Mouse (Mus musculus) midbrain, embryonic 15.5 days (tissue): Measurements from ENCODE around the gene Prcd. TPM values are rescaled to one million over a fixed set of nuclear protein-coding genes. Genes with fewer than 3 reads are reported as not detected.
A peak's percentile ranks its signal among the peaks of the same experiment; 100 is the strongest.

Experiments
- ATAC-seq: fragments of 200-750 bp; cut with Nextera tagmentation; replicated peaks from 2 replicates; pipeline ENCODE4 v1.8.0; 2017; ENCODE audit warnings: moderate TSS enrichment
- H3K27ac ChIP-seq: fragments of 300-500 bp; sonication (generic); 2 replicates; pipeline ENCODE4 v1.5.1; 2015; ENCODE audit warnings: mild to moderate bottlenecking, inconsistent platforms
- H3K27me3 ChIP-seq: fragments of 300-500 bp; sonication (generic); replicated peaks from 2 replicates; pipeline ENCODE4 v1.6.1; 2015; ENCODE audit warnings: inconsistent platforms
- H3K36me3 ChIP-seq: fragments of 300-500 bp; sonication (generic); replicated peaks from 2 replicates; pipeline ENCODE4 v1.6.1; 2015; ENCODE audit warnings: inconsistent platforms
- H3K4me1 ChIP-seq: fragments of 300-500 bp; sonication (generic); 2 replicates; pipeline ENCODE4 v1.6.1; 2015; ENCODE audit warnings: inconsistent platforms
- H3K4me2 ChIP-seq: fragments of 300-500 bp; sonication (generic); 2 replicates; pipeline ENCODE4 v1.6.1; 2015; ENCODE audit warnings: inconsistent platforms, mild to moderate bottlenecking, moderate library complexity
- H3K4me3 ChIP-seq: fragments of 300-500 bp; sonication (generic); 2 replicates; pipeline ENCODE4 v1.5.1; 2015; ENCODE audit warnings: mild to moderate bottlenecking, inconsistent platforms
- H3K9ac ChIP-seq: fragments of 300-500 bp; sonication (generic); 2 replicates; pipeline ENCODE4 v1.6.1; 2015; ENCODE audit warnings: mild to moderate bottlenecking, inconsistent platforms
- H3K9me3 ChIP-seq: fragments of 300-500 bp; sonication (generic); 2 replicates; pipeline ENCODE4 v1.6.1; 2016; ENCODE audit warnings: inconsistent platforms
- WGBS: fragments of 180-500 bp; shearing (Covaris S2); methylation state at CpG from one replicate; pipeline ENCODE4 v1.1.7; 2015; ENCODE audit warnings: mixed read lengths; 5-methylcytosine and 5-hydroxymethylcytosine counted together
- polyA plus RNA-seq: library from polyadenylated mRNA; unstranded; fragments of >200 nt; fragmentation: Nextera tagmentation; extraction: Ambion mirVana; gene quantifications from 2 replicates; pipeline ENCODE4 v1.2.1, GENCODE M21; 2015

Prcd gene
- polyA plus RNA-seq, 1 experiment from 2014 or later = 3.0 TPM

DNA sequence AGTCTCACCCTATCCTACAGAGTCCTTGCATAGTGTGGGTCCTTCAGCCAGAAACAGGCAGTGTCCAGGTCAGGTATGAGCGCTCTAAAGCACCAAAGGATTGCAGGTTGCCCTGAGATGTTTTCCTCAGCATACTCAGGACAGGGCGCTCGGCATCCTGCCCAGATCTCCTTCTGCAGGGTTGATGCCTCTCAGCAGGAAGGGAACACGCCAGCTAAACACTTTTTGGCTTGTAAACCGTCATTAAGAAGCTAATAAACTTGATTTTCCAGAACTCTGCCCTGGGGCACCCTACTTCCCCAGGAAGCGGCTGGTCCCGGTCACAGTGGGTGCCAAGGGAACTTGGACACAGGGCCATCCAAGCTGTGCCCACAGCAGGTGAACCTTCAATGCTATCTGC, 34.2 kb upstream of the Prcd start:
- no peaks in the 10 kb centered on the region for H3K9me3 ChIP-seq
- no peak overlapping the region for H3K4me2 ChIP-seq
- H3K27ac ChIP-seq = no peak overlapping the region
- peaks cover 6% of the 10 kb centered on the region for H3K4me1 ChIP-seq
- ATAC-seq = no peak
- H3K9ac ChIP-seq = no peak overlapping the region
- peaks cover 19% of the 10 kb centered on the region for H3K27me3 ChIP-seq
- no peak overlapping the region for H3K4me3 ChIP-seq
- WGBS = 89% methylated on average over 7 of the region's 7 CpGs
- H3K36me3 ChIP-seq = no peaks in the 10 kb centered on the region

DNA sequence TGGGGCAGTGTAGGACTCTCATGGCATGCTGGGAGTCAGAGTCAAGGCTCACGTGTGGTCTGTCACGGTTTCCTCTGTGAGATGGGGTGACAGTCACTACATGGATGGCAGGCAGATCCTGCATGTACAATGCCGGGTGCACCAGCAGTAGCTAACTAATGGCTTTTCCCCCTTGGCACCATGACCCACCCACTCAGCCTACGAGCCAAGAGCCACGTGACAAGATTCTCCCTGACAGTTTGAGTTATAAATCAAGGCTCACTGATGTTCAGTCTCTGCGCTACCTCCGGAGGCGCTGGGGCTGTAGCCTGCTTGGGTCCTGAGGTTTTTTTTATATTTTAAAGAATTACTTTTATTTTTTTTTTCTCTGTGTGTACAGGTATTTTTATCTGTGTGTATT, 33.8 kb upstream of the Prcd start:
- no peak overlapping the region for H3K4me2 ChIP-seq

DNA sequence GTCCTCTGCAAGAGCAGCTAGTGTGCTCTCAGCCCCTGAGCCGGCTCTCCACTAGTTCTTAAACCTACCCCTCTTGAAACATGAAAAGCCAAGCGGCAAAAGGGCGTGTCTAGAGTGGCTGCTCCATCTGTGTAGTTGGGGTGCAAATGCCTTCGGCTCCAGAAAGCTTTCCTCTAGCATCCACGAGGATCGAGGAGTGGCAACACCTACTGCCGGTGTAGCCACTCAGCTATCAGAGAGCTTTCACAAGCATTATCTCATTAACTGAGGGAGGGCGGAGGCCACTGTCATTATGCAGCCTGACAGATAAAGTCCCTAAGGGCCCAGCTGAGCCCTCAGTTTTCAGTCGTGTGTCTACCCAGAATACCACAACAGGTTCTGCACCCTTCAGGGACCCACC, 33.3 kb upstream of the Prcd start:
- Histone ChIP-seq H3K4me1 (peaks cover 11% of the 10 kb centered on the region), H3K9me3 (no peaks in the 10 kb centered on the region), H3K4me2 (no peak overlapping the region), H3K27me3 (peaks cover 28% of the 10 kb centered on the region), H3K9ac (no peak overlapping the region), H3K4me3 (no peak overlapping the region), H3K36me3 (no peaks in the 10 kb centered on the region), H3K27ac (no peak overlapping the region)
- no peak for ATAC-seq
- 32% methylated on average over 9 of the region's 9 CpGs for WGBS

More for the DNA sequence above, 33.8 kb upstream of the Prcd start:
- no peak overlapping the region for H3K27ac ChIP-seq
- WGBS = 79% methylated on average over 8 of the region's 8 CpGs
- no peaks in the 10 kb centered on the region for H3K36me3 ChIP-seq
- H3K9ac ChIP-seq = no peak overlapping the region
- peaks cover 10% of the 10 kb centered on the region for H3K4me1 ChIP-seq
- ATAC-seq = no peak
- peaks cover 23% of the 10 kb centered on the region for H3K27me3 ChIP-seq
- no peaks in the 10 kb centered on the region for H3K9me3 ChIP-seq
- H3K4me3 ChIP-seq = no peak overlapping the region

- no peak overlapping the region for H3K4me2 ChIP-seq
- peaks cover 33% of the 10 kb centered on the region for H3K27me3 ChIP-seq
- no peak overlapping the region for H3K4me3 ChIP-seq
- 77% methylated on average over 10 of the region's 10 CpGs for WGBS
- peaks cover 11% of the 10 kb centered on the region for H3K4me1 ChIP-seq
- no peak overlapping the region for H3K27ac ChIP-seq
- H3K9ac ChIP-seq = no peak overlapping the region
- ATAC-seq = no peak
- no peaks in the 10 kb centered on the region for H3K9me3 ChIP-seq
- H3K36me3 ChIP-seq = no peaks in the 10 kb centered on the region
These were observed 32.6 kb upstream of the Prcd start for GRCm38 (mm10) chr11:116620559-116621253.

DNA sequence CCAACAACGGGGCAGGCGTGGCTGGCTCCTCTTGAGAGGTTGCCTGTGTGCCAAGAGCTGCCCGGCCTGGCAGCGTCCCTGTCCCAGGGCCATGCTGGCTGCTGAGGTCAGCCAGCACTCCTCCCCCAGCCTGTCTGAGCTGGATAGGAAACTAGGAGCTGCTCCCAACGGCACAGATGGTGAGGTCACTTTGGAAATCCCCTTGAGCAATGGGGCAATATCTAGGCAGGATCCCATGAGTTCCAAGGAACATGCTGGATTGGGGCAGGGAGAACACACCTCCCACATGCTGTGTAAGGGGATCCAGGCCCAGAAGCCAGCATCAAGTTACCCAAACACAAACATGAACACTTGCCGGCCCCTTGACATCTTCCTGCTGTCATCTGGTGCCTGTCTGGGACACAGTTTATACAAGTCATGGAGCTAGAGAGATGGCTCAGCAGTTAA, 32.1 kb upstream of the Prcd start:
- H3K27ac ChIP-seq = no peak overlapping the region
- ATAC-seq = no peak
- no peak overlapping the region for H3K9ac ChIP-seq
- peaks cover 33% of the 10 kb centered on the region for H3K27me3 ChIP-seq
- WGBS = 62% methylated on average over 6 of the region's 6 CpGs
- H3K36me3 ChIP-seq = no peaks in the 10 kb centered on the region
- peaks cover 11% of the 10 kb centered on the region for H3K4me1 ChIP-seq
- no peak overlapping the region for H3K4me3 ChIP-seq
- H3K4me2 ChIP-seq = no peak overlapping the region
- H3K9me3 ChIP-seq = no peaks in the 10 kb centered on the region

GRCm38 (mm10) chr11:116623281-116624124, 29.8 kb upstream of the Prcd start:
- Histone ChIP-seq H3K36me3 (no peaks in the 10 kb centered on the region), H3K27ac (no peak overlapping the region), H3K27me3 (peaks cover 33% of the 10 kb centered on the region), H3K4me1 (peaks cover 11% of the 10 kb centered on the region), H3K4me2 (peak overlapping the region; percentile 72), H3K9ac (peak overlapping the region; percentile 36), H3K9me3 (no peaks in the 10 kb centered on the region), H3K4me3 (peak overlapping the region; percentile 46)
- WGBS = 6% methylated on average over 40 of the region's 40 CpGs
- no peak for ATAC-seq

DNA sequence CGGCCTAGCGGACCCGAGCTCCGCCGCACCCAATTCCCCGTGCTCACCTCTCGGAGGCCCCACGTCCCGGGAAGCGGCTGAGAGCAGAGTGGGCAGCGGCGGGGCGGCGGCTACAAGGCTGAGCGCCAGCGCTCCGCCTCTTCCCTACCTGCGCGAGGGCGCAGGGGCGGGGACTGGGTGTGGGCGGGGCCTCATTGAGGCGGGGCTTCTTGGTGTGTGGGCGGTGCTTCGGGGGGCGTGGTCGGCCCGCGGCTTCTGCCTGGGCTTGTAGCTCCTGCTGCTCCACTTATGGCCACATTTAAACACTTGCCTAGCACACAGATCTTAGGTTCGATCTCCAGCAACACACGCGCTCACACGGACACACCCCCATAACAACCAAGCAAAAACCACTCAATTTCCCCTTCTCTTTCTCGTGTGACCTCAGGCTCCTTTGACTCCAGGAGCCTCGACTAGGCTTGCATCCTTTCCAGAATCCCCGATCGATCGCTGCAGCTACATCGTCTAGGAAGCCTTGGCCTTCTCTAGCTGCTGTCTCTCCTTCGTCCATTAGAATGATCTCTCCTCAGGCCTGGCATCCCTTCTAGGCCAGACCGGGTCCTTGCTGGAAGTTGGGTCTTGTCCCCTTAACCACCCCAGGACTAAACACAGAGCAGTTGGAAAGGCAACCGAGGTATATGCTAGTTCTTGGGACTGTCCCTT, 29.1 kb upstream of the Prcd start:
- H3K36me3 ChIP-seq = no peaks in the 10 kb centered on the region
- H3K4me1 ChIP-seq = peaks cover 11% of the 10 kb centered on the region
- no peak overlapping the region for H3K27ac ChIP-seq
- WGBS = 12% methylated on average over 42 of the region's 42 CpGs
- no peaks in the 10 kb centered on the region for H3K9me3 ChIP-seq
- H3K4me2 ChIP-seq = peak overlapping the region; percentile 72
- ATAC-seq = no peak
- peaks cover 33% of the 10 kb centered on the region for H3K27me3 ChIP-seq
- peak overlapping the region; percentile 36 for H3K9ac ChIP-seq
- peak overlapping the region; percentile 46 for H3K4me3 ChIP-seq

DNA sequence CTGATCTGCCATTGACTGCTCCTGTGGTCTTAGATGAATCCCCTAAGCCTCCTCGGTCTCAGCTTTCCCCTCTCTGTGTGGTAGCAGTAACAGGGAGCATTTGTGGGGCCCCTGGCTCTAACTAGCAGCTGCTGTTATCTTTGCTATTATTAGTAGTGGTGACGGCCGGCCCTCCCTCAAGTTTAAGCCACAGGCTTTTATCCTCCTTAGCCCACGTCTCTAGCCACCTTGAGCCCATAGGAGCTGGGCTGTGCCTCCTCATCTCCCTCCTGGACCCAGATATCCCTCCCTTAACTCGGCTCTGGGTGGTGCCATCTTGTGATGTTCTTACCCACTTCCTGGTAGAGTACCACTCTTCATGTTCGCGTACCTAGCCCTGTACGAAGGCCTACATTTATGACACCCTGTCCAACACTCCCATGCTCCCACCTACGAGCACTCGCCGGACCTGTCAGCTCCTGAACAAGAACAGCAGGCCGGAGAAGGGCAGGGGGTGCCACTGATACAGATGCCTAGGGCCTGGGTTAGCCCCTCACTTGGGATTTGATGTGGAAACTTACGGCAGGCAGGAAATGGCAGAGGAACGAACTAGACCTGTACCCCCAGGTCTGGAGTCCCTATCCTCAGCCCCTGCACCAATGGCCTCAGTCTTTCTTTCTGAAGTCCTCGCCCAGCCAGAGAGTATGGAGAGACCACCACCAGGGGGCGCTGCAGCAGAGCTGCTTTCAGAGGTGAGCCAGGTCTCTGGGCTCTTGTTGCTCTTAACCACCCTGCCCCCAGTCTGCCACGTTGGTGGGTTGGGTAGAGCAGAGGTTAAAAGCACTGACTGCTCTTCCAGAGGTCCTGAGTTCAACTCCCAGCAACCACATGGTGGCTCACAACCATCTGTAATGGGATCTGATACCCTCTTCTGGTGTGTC, 28.0 kb upstream of the Prcd start:
- H3K27ac ChIP-seq = no peak overlapping the region
- no peak overlapping the region for H3K4me2 ChIP-seq
- peaks cover 33% of the 10 kb centered on the region for H3K27me3 ChIP-seq
- no peak overlapping the region for H3K9ac ChIP-seq
- H3K9me3 ChIP-seq = no peaks in the 10 kb centered on the region
- no peak for ATAC-seq
- H3K4me3 ChIP-seq = no peak overlapping the region
- H3K4me1 ChIP-seq = peaks cover 11% of the 10 kb centered on the region
- no peaks in the 10 kb centered on the region for H3K36me3 ChIP-seq
- 71% methylated on average over 17 of the region's 17 CpGs for WGBS

- Histone ChIP-seq H3K4me1 (peaks cover 11% of the 10 kb centered on the region), H3K4me2 (no peak within 1 kb of the TSS), H3K27me3 (peaks cover 33% of the 10 kb centered on the region), H3K36me3 (no peaks in the 10 kb centered on the region), H3K4me3 (no peak within 1 kb of the TSS), H3K9ac (no peak within 1 kb of the TSS), H3K9me3 (no peaks in the 10 kb centered on the region), H3K27ac (no peak within 1 kb of the TSS)
- WGBS = 72% methylated on average over 10 of the region's 10 CpGs
- no peak for ATAC-seq
These were observed 26.8 kb upstream of the Prcd start, which contains the start of gene Rhbdf2 for GRCm38 (mm10) chr11:116626299-116627071. Gene Rhbdf2 (minus strand): TSS chr11:116627019.

- WGBS = 36% methylated on average over 10 of the region's 10 CpGs
- H3K4me1 ChIP-seq = peaks cover 11% of the 10 kb centered on the region
- H3K36me3 ChIP-seq = no peaks in the 10 kb centered on the region
- no peak overlapping the region for H3K4me2 ChIP-seq
- no peak overlapping the region for H3K4me3 ChIP-seq
- H3K27me3 ChIP-seq = peaks cover 32% of the 10 kb centered on the region
- no peak for ATAC-seq
- H3K27ac ChIP-seq = no peak overlapping the region
- no peak overlapping the region for H3K9ac ChIP-seq
- no peaks in the 10 kb centered on the region for H3K9me3 ChIP-seq
These were observed 26.0 kb upstream of the Prcd start for GRCm38 (mm10) chr11:116627072-116628020.
